Mouse (Mus musculus): Measurements from ENCODE around the gene Srek1.

- TF ChIP-seq CTCF (IDR thresholded peaks at IDR 0.05; ENCODE audit: insufficient read depth, low read depth, low read length): no peak
- no peak for TF ChIP-seq POLR2A (IDR thresholded peaks at IDR 0.05; ENCODE audit: insufficient read depth, low read depth, low read length)
These were observed 5.6 kb upstream of the Srek1 start for GRCm38 (mm10) chr13:103779922-103780585.

Data from olfactory bulb, adult 2 months (tissue).